Mouse (Mus musculus) kidney, adult 2 months (tissue): ENCODE results near the gene Pdcd1lg2.

Experiments used
- CTCF ChIP-seq: fragments of 200-500 bp; conservative IDR thresholded peaks from 2 replicates; pipeline ENCODE4 v1.5.1; 2011; ENCODE audit warnings: low read depth, mild to moderate bottlenecking, control low read depth, low read length, moderate library complexity, mixed read lengths; ENCODE audit not compliant: insufficient read depth, insufficient read length
- POLR2A ChIP-seq: fragments of 200-500 bp; IDR thresholded peaks from one replicate; pipeline ENCODE4 v1.6.1; 2011; ENCODE audit warnings: low read depth, low read length, control low read depth

- TF ChIP-seq CTCF (no peak), POLR2A (no peak)
Measured at GRCm38 (mm10) chr19:29416393-29416902, 5.7 kb downstream of the Pdcd1lg2 start.
